Mouse (Mus musculus): ENCODE measurements around the gene Tgfb1i1.

- TF ChIP-seq CTCF (IDR thresholded peaks at IDR 0.05; ENCODE audit: extremely low read depth, insufficient read length, insufficient replicate concordance, low read depth, low read length) (no peak), POLR2A (IDR thresholded peaks at IDR 0.05; ENCODE audit: low read depth, low read length) (no peak)
Observed at GRCm38 (mm10) chr7:128209826-128210225, 36.8 kb upstream of the Tgfb1i1 start.
